Mouse (Mus musculus) forebrain, embryonic 12.5 days (tissue): ENCODE data around the gene Bcam. TPM values are rescaled to one million over a fixed set of nuclear protein-coding genes. Genes with fewer than 3 reads are reported as not detected.

Source experiments
- ATAC-seq: fragments of 200-750 bp; cut with Nextera tagmentation; 2 replicates; pipeline ENCODE4 v1.8.0; 2017; ENCODE audit warnings: moderate TSS enrichment; ENCODE audit not compliant: low FRiP score
- H3K27ac ChIP-seq: fragments of 300-500 bp; sonication (generic); 2 replicates; pipeline ENCODE4 v1.5.1; 2016; ENCODE audit warnings: mild to moderate bottlenecking
- H3K27me3 ChIP-seq: fragments of 300-500 bp; sonication (generic); 2 replicates; pipeline ENCODE4 v1.6.1; 2016; ENCODE audit warnings: mild to moderate bottlenecking
- H3K36me3 ChIP-seq: fragments of 300-500 bp; sonication (generic); replicated peaks from 2 replicates; pipeline ENCODE4 v1.6.1; 2016; ENCODE audit warnings: mild to moderate bottlenecking
- H3K4me1 ChIP-seq: fragments of 300-500 bp; sonication (generic); 2 replicates; pipeline ENCODE4 v1.6.1; 2016
- H3K4me2 ChIP-seq: fragments of 300-500 bp; sonication (generic); 2 replicates; pipeline ENCODE4 v1.6.1; 2016; ENCODE audit warnings: mild to moderate bottlenecking, moderate library complexity
- H3K4me3 ChIP-seq: fragments of 300-500 bp; sonication (generic); replicated peaks from 2 replicates; pipeline ENCODE4 v1.5.1; 2016; ENCODE audit warnings: mild to moderate bottlenecking
- H3K9ac ChIP-seq: fragments of 300-500 bp; sonication (generic); 2 replicates; pipeline ENCODE4 v1.6.1; 2016; ENCODE audit warnings: mild to moderate bottlenecking
- H3K9me3 ChIP-seq: fragments of 300-500 bp; sonication (generic); 2 replicates; pipeline ENCODE4 v1.6.1; 2016
- WGBS: fragments of 180-500 bp; shearing (Covaris S2); methylation state at CpG from one replicate; pipeline ENCODE4 v1.1.7; 2016; 5-methylcytosine and 5-hydroxymethylcytosine counted together
- polyA plus RNA-seq: library from polyadenylated mRNA; unstranded; fragments of >200 nt; fragmentation: Nextera tagmentation; extraction: Ambion mirVana; gene quantifications from 2 replicates; pipeline ENCODE4 v1.2.1, GENCODE M21; 2016

The Bcam gene
- polyA plus RNA-seq, 1 experiment from 2014 or later: 10.9 TPM

- Histone ChIP-seq H3K9me3 (no peaks in the 10 kb centered on the region), H3K27me3 (no peaks in the 10 kb centered on the region), H3K4me1 (peaks cover 3% of the 10 kb centered on the region; the same call in 1 of the 2 replicates), H3K9ac (no peak overlapping the region), H3K36me3 (peaks cover 54% of the 10 kb centered on the region), H3K4me3 (no peak overlapping the region), H3K4me2 (no peak overlapping the region), H3K27ac (no peak overlapping the region)
- WGBS: 95% methylated on average over 16 of the region's 16 CpGs
- no peak for ATAC-seq
Measured at GRCm38 (mm10) chr7:19736389-19737057, 34.3 kb downstream of the Bcam start.

- peaks cover 70% of the 10 kb centered on the region for H3K36me3 ChIP-seq
- 83% methylated on average over 10 of the region's 10 CpGs for WGBS
Measured at GRCm38 (mm10) chr7:19734178-19734666, 36.6 kb downstream of the Bcam start.

GRCm38 (mm10) chr7:19726541-19726940, 44.3 kb downstream of the Bcam start:
- Histone ChIP-seq H3K4me2 (no peak overlapping the region), H3K36me3 (peaks cover 86% of the 10 kb centered on the region), H3K27ac (no peak overlapping the region), H3K27me3 (no peaks in the 10 kb centered on the region), H3K4me3 (no peak overlapping the region), H3K4me1 (no peaks in the 10 kb centered on the region), H3K9ac (no peak overlapping the region), H3K9me3 (peaks cover 4% of the 10 kb centered on the region; the same call in 1 of the 2 replicates)
- ATAC-seq: no peak
- WGBS: 90% methylated on average over 3 of the region's 4 CpGs

More at GRCm38 (mm10) chr7:19734178-19734666, 36.6 kb downstream of the Bcam start:
- Histone ChIP-seq H3K4me3 (no peak overlapping the region), H3K4me2 (no peak overlapping the region), H3K9ac (no peak overlapping the region), H3K27ac (no peak overlapping the region), H3K9me3 (no peaks in the 10 kb centered on the region), H3K27me3 (no peaks in the 10 kb centered on the region), H3K4me1 (no peaks in the 10 kb centered on the region)
- no peak for ATAC-seq

GRCm38 (mm10) chr7:19724167-19724566, 46.6 kb downstream of the Bcam start:
- H3K27ac ChIP-seq: no peak overlapping the region
- ATAC-seq: no peak
- no peaks in the 10 kb centered on the region for H3K4me1 ChIP-seq
- H3K9ac ChIP-seq: no peak overlapping the region
- H3K27me3 ChIP-seq: no peaks in the 10 kb centered on the region
- peaks cover 16% of the 10 kb centered on the region for H3K9me3 ChIP-seq
- H3K4me3 ChIP-seq: no peak overlapping the region
- H3K4me2 ChIP-seq: no peak overlapping the region
- peaks cover 74% of the 10 kb centered on the region for H3K36me3 ChIP-seq
- WGBS: 95% methylated on average over 12 of the region's 12 CpGs

- WGBS: 89% methylated on average over 6 of the region's 6 CpGs
- no peak overlapping the region for H3K27ac ChIP-seq
- H3K36me3 ChIP-seq: peaks cover 60% of the 10 kb centered on the region
- H3K4me1 ChIP-seq: no peaks in the 10 kb centered on the region
- H3K4me3 ChIP-seq: no peak overlapping the region
- no peak overlapping the region for H3K4me2 ChIP-seq
- peaks cover 16% of the 10 kb centered on the region for H3K9me3 ChIP-seq
- no peaks in the 10 kb centered on the region for H3K27me3 ChIP-seq
- no peak overlapping the region for H3K9ac ChIP-seq
- ATAC-seq: no peak
Measured at GRCm38 (mm10) chr7:19722754-19723195, 48.0 kb downstream of the Bcam start.

- Histone ChIP-seq H3K36me3 (peaks cover 33% of the 10 kb centered on the region), H3K9me3 (peaks cover 16% of the 10 kb centered on the region), H3K4me3 (no peak overlapping the region), H3K4me1 (peaks cover 11% of the 10 kb centered on the region), H3K4me2 (no peak overlapping the region), H3K9ac (no peak overlapping the region), H3K27me3 (no peaks in the 10 kb centered on the region), H3K27ac (no peak overlapping the region)
- WGBS: 88% methylated on average over 4 of the region's 4 CpGs
- ATAC-seq: no peak
Measured at GRCm38 (mm10) chr7:19719200-19719599, 51.6 kb downstream of the Bcam start.

GRCm38 (mm10) chr7:19718297-19718952, 52.4 kb downstream of the Bcam start:
- H3K4me2 ChIP-seq: no peak overlapping the region
- H3K4me3 ChIP-seq: no peak overlapping the region
- 92% methylated on average over 5 of the region's 5 CpGs for WGBS
- H3K36me3 ChIP-seq: peaks cover 30% of the 10 kb centered on the region
- peaks cover 16% of the 10 kb centered on the region for H3K9me3 ChIP-seq
- no peak for ATAC-seq
- H3K9ac ChIP-seq: no peak overlapping the region
- H3K27ac ChIP-seq: no peak overlapping the region
- peaks cover 18% of the 10 kb centered on the region for H3K4me1 ChIP-seq
- H3K27me3 ChIP-seq: no peaks in the 10 kb centered on the region

GRCm38 (mm10) chr7:19717346-19717745, 53.5 kb downstream of the Bcam start:
- Histone ChIP-seq H3K27ac (no peak overlapping the region), H3K9ac (no peak overlapping the region; the same call in 1 of the 2 replicates), H3K4me3 (no peak overlapping the region), H3K4me1 (peaks cover 19% of the 10 kb centered on the region), H3K4me2 (no peak overlapping the region), H3K9me3 (peaks cover 16% of the 10 kb centered on the region), H3K36me3 (peaks cover 36% of the 10 kb centered on the region), H3K27me3 (no peaks in the 10 kb centered on the region)
- no peak for ATAC-seq
- whole genome bisulfite sequencing: 96% methylated on average over 4 of the region's 4 CpGs

GRCm38 (mm10) chr7:19716822-19717221, 54.0 kb downstream of the Bcam start:
- Histone ChIP-seq H3K9me3 (peaks cover 15% of the 10 kb centered on the region), H3K4me3 (no peak overlapping the region; the same call in 1 of the 2 replicates), H3K27ac (peak overlapping the region; percentile 91), H3K9ac (0 out of 2 replicates have a peak overlapping the region, but pooled peaks have one; percentile 40), H3K4me2 (peak overlapping the region; percentile 52), H3K27me3 (no peaks in the 10 kb centered on the region), H3K36me3 (peaks cover 39% of the 10 kb centered on the region), H3K4me1 (peaks cover 19% of the 10 kb centered on the region)
- WGBS: 84% methylated on average over 2 of the region's 2 CpGs
- ATAC-seq: no peak

- Histone ChIP-seq H3K4me2 (peak overlapping the region; percentile 52), H3K9me3 (peaks cover 9% of the 10 kb centered on the region), H3K36me3 (peaks cover 38% of the 10 kb centered on the region), H3K27ac (peak overlapping the region; percentile 91), H3K4me1 (peaks cover 19% of the 10 kb centered on the region), H3K9ac (peak overlapping the region; percentile 40), H3K4me3 (peak overlapping the region; percentile 36), H3K27me3 (no peaks in the 10 kb centered on the region)
- 7% methylated on average over 18 of the region's 18 CpGs for whole genome bisulfite sequencing
- ATAC-seq: no peak
Measured at GRCm38 (mm10) chr7:19716055-19716682, 54.6 kb downstream of the Bcam start.

GRCm38 (mm10) chr7:19715239-19716054, 55.4 kb downstream of the Bcam start, which contains the start of gene Tomm40:
TSS of gene Tomm40 (minus strand) at chr7:19715438.
- Histone ChIP-seq H3K27me3 (no peaks in the 10 kb centered on the region), H3K36me3 (peaks cover 38% of the 10 kb centered on the region), H3K27ac (peak within 1 kb of the TSS; percentile 91), H3K4me3 (peak within 1 kb of the TSS; percentile 99), H3K4me2 (peak within 1 kb of the TSS; percentile 97), H3K9ac (peak within 1 kb of the TSS; percentile 94), H3K4me1 (peaks cover 19% of the 10 kb centered on the region), H3K9me3 (peaks cover 2% of the 10 kb centered on the region)
- WGBS: under 1% methylated on average over 58 of the region's 59 CpGs
- ATAC-seq: peak; percentile 99
